Mouse (Mus musculus) activated CD4-positive, CD25-positive, alpha-beta regulatory T cell, adult 4 months (primary cell): ENCODE data around the gene 5830473C10Rik. TPM values are rescaled to one million over a fixed set of nuclear protein-coding genes. Genes with fewer than 3 reads are reported as not detected.

Source experiments
- polyA plus RNA-seq, 2 experiments: library from polyadenylated mRNA; unstranded; fragments of 100-300 nt; shearing (Covaris generic); gene quantifications; one replicate each; pipeline ENCODE4 v1.2.1; 2017

Gene 5830473C10Rik
- polyA plus RNA-seq, 2 experiments from 2014 or later: not detected

Other genes starting within 250 kb of the 5830473C10Rik start
- 10 to 100 TPM; 41.9 to 48.9 TPM for gene Ankrd17, start 194.5 kb upstream of the 5830473C10Rik start, polyA plus RNA-seq
- 1 to 10 TPM in 1 of 2 experiments, under 1 TPM in 1; 0.61 to 7.6 TPM for gene Gm9958, start 193.9 kb upstream of the 5830473C10Rik start, polyA plus RNA-seq
- not detected for gene Alb, start 100.2 kb upstream of the 5830473C10Rik start, polyA plus RNA-seq
- gene Afp, start 70.4 kb upstream of the 5830473C10Rik start, polyA plus RNA-seq: 1 to 10 TPM; 2.8 to 3.2 TPM
- under 1 TPM in 1 of 2 experiments, not detected in 1; 0.21 TPM for gene Afm, start 42.2 kb upstream of the 5830473C10Rik start, polyA plus RNA-seq
- gene Rassf6, start 79.5 kb downstream of the 5830473C10Rik start, polyA plus RNA-seq: 1 to 10 TPM in 1 of 2 experiments, under 1 TPM in 1; 0.91 to 1.1 TPM
- gene Cxcl5, start 198.3 kb downstream of the 5830473C10Rik start, polyA plus RNA-seq: not detected
- gene Ppbp, start 207.4 kb downstream of the 5830473C10Rik start, polyA plus RNA-seq: not detected
- not detected for gene Pf4, start 211.3 kb downstream of the 5830473C10Rik start, polyA plus RNA-seq
- gene Cxcl3, start 225.0 kb downstream of the 5830473C10Rik start, polyA plus RNA-seq: not detected
- not detected for gene Cxcl15, start 233.4 kb downstream of the 5830473C10Rik start, polyA plus RNA-seq